Mouse (Mus musculus) embryonic facial prominence, embryonic 13.5 days (tissue): ENCODE results near the gene Morf4l1. TPM values are rescaled to one million over a fixed set of nuclear protein-coding genes. Genes with fewer than 3 reads are reported as not detected.
"Not testable (repeated sequence)": the region's sequence is repeated elsewhere in the genome, so short reads cannot be mapped to it uniquely, and the experiment has no call there.

Source experiments
- ATAC-seq: fragments of 200-750 bp; cut with Nextera tagmentation; 2 replicates; pipeline ENCODE4 v1.8.0; 2017; ENCODE audit warnings: low read depth; ENCODE audit not compliant: insufficient number of reproducible peaks, insufficient read depth, low FRiP score, low TSS enrichment
- H3K27ac ChIP-seq: fragments of 300-500 bp; sonication (generic); 2 replicates; pipeline ENCODE4 v1.5.1; 2015; ENCODE audit warnings: moderate library complexity, mild to moderate bottlenecking, inconsistent platforms
- H3K27me3 ChIP-seq: fragments of 300-500 bp; sonication (generic); 2 replicates; pipeline ENCODE4 v1.6.1; 2015; ENCODE audit warnings: mild to moderate bottlenecking, inconsistent platforms
- H3K36me3 ChIP-seq: fragments of 300-500 bp; sonication (generic); 2 replicates; pipeline ENCODE4 v1.6.1; 2015; ENCODE audit warnings: mild to moderate bottlenecking, inconsistent platforms
- H3K4me1 ChIP-seq: fragments of 300-500 bp; sonication (generic); 2 replicates; pipeline ENCODE4 v1.6.1; 2015; ENCODE audit warnings: inconsistent platforms
- H3K4me2 ChIP-seq: fragments of 300-500 bp; sonication (generic); 2 replicates; pipeline ENCODE4 v1.6.1; 2015; ENCODE audit warnings: moderate library complexity, mild to moderate bottlenecking, inconsistent platforms
- H3K4me3 ChIP-seq: fragments of 300-500 bp; sonication (generic); 2 replicates; pipeline ENCODE4 v1.5.1; 2015; ENCODE audit warnings: mild to moderate bottlenecking, inconsistent platforms
- H3K9ac ChIP-seq: fragments of 300-500 bp; sonication (generic); 2 replicates; pipeline ENCODE4 v1.6.1; 2015; ENCODE audit warnings: mild to moderate bottlenecking, inconsistent platforms
- H3K9me3 ChIP-seq: fragments of 300-500 bp; sonication (generic); 2 replicates; pipeline ENCODE4 v1.6.1; 2016; ENCODE audit warnings: inconsistent platforms
- WGBS: fragments of 180-500 bp; shearing (Covaris S2); methylation state at CpG from one replicate; pipeline ENCODE4 v1.1.7; 2015; ENCODE audit warnings: mixed read lengths; 5-methylcytosine and 5-hydroxymethylcytosine counted together
- polyA plus RNA-seq: library from polyadenylated mRNA; unstranded; fragments of >200 nt; fragmentation: Nextera tagmentation; extraction: Ambion mirVana; gene quantifications from 2 replicates; pipeline ENCODE4 v1.2.1, GENCODE M21; 2015

Gene Morf4l1
- polyA plus RNA-seq, 1 experiment from 2014 or later = 516 TPM

GRCm38 (mm10) chr9:90056716-90057115 lies 57.9 kb downstream of the Morf4l1 start:
- 89% methylated on average over 2 of the region's 2 CpGs for WGBS
- H3K9me3 ChIP-seq = no peaks in the 10 kb centered on the region
- no peaks in the 10 kb centered on the region for H3K36me3 ChIP-seq

GRCm38 (mm10) chr9:90055911-90056310 lies 58.7 kb downstream of the Morf4l1 start:
- H3K27me3 ChIP-seq = 0 out of 2 replicates have a peak, but pooled peaks cover 6% of the 10 kb centered on the region
- H3K36me3 ChIP-seq = no peaks in the 10 kb centered on the region
- no peak overlapping the region for H3K4me3 ChIP-seq
- ATAC-seq = no peak
- no peak overlapping the region for H3K9ac ChIP-seq
- no peak overlapping the region for H3K4me2 ChIP-seq
- peaks cover 7% of the 10 kb centered on the region for H3K4me1 ChIP-seq
- WGBS = 68% methylated on average over 3 of the region's 3 CpGs
- H3K9me3 ChIP-seq = no peaks in the 10 kb centered on the region
- H3K27ac ChIP-seq = no peak overlapping the region

More at GRCm38 (mm10) chr9:90056716-90057115, 57.9 kb downstream of the Morf4l1 start:
- 0 out of 2 replicates have a peak, but pooled peaks cover 6% of the 10 kb centered on the region for H3K27me3 ChIP-seq
- ATAC-seq = no peak
- H3K9ac ChIP-seq = no peak overlapping the region
- peaks cover 7% of the 10 kb centered on the region for H3K4me1 ChIP-seq
- H3K27ac ChIP-seq = no peak overlapping the region
- H3K4me2 ChIP-seq = no peak overlapping the region
- no peak overlapping the region for H3K4me3 ChIP-seq

GRCm38 (mm10) chr9:90055409-90055808 lies 59.2 kb downstream of the Morf4l1 start:
- Histone ChIP-seq H3K27ac (no peak overlapping the region), H3K4me3 (no peak overlapping the region), H3K9me3 (no peaks in the 10 kb centered on the region), H3K4me2 (peak overlapping the region; percentile 89), H3K27me3 (0 out of 2 replicates have a peak, but pooled peaks cover 6% of the 10 kb centered on the region), H3K4me1 (peaks cover 7% of the 10 kb centered on the region), H3K9ac (no peak overlapping the region), H3K36me3 (no peaks in the 10 kb centered on the region)
- WGBS = 50% methylated on average over 5 of the region's 5 CpGs
- no peak for ATAC-seq

GRCm38 (mm10) chr9:90054371-90055145 lies 60.0 kb downstream of the Morf4l1 start:
- Histone ChIP-seq H3K27me3 (0 out of 2 replicates have a peak, but pooled peaks cover 6% of the 10 kb centered on the region), H3K9ac (peak overlapping the region; percentile 71), H3K4me2 (peak overlapping the region; percentile 89), H3K9me3 (no peaks in the 10 kb centered on the region), H3K27ac (no peak overlapping the region), H3K36me3 (no peaks in the 10 kb centered on the region), H3K4me1 (peaks cover 7% of the 10 kb centered on the region), H3K4me3 (peak overlapping the region; percentile 49)
- WGBS = under 1% methylated on average over 37 of the region's 37 CpGs
- peak; percentile 57; the same call in 1 of the 2 replicates for ATAC-seq

- Histone ChIP-seq H3K9me3 (no peaks in the 10 kb centered on the region), H3K36me3 (no peaks in the 10 kb centered on the region), H3K4me3 (peak within 1 kb of the TSS; percentile 49), H3K27me3 (0 out of 2 replicates have a peak, but pooled peaks cover 6% of the 10 kb centered on the region), H3K27ac (no peak within 1 kb of the TSS), H3K9ac (peak within 1 kb of the TSS; percentile 71), H3K4me2 (peak within 1 kb of the TSS; percentile 89), H3K4me1 (peaks cover 7% of the 10 kb centered on the region)
- 72% methylated on average over 2 of the region's 2 CpGs for WGBS
- ATAC-seq = no peak
Measured at GRCm38 (mm10) chr9:90053852-90054251, 60.7 kb downstream of the Morf4l1 start, which contains the start of gene Ctsh. Gene Ctsh (plus strand): TSS chr9:90054152.

GRCm38 (mm10) chr9:90047937-90048627 lies 66.5 kb downstream of the Morf4l1 start:
- ATAC-seq = no peak
- H3K27ac ChIP-seq = no peak overlapping the region
- no peak overlapping the region for H3K9ac ChIP-seq
- H3K27me3 ChIP-seq = no peaks in the 10 kb centered on the region
- H3K4me1 ChIP-seq = no peaks in the 10 kb centered on the region
- H3K4me3 ChIP-seq = no peak overlapping the region
- no peaks in the 10 kb centered on the region for H3K36me3 ChIP-seq
- 67% methylated on average over 5 of the region's 5 CpGs for WGBS
- no peak overlapping the region for H3K4me2 ChIP-seq
- H3K9me3 ChIP-seq = 0 out of 2 replicates have a peak, but pooled peaks cover 2% of the 10 kb centered on the region

GRCm38 (mm10) chr9:90045191-90045590 lies 69.4 kb downstream of the Morf4l1 start:
- WGBS = 89% methylated on average over 7 of the region's 7 CpGs
- H3K27ac ChIP-seq = no peak overlapping the region
- no peak for ATAC-seq

GRCm38 (mm10) chr9:90042906-90043305 lies 71.7 kb downstream of the Morf4l1 start:
- not testable (repeated sequence) for H3K36me3 ChIP-seq, H3K27ac ChIP-seq, H3K4me3 ChIP-seq, H3K9me3 ChIP-seq, H3K4me1 ChIP-seq, H3K4me2 ChIP-seq, H3K9ac ChIP-seq, H3K27me3 ChIP-seq, ATAC-seq
- WGBS = 90% methylated on average over 8 of the region's 8 CpGs

More at GRCm38 (mm10) chr9:90045191-90045590, 69.4 kb downstream of the Morf4l1 start:
- Histone ChIP-seq H3K4me3 (no peak overlapping the region), H3K27me3 (no peaks in the 10 kb centered on the region), H3K4me2 (no peak overlapping the region), H3K36me3 (no peaks in the 10 kb centered on the region), H3K4me1 (no peaks in the 10 kb centered on the region), H3K9me3 (0 out of 2 replicates have a peak, but pooled peaks cover 2% of the 10 kb centered on the region), H3K9ac (no peak overlapping the region)

Other genes starting within 250 kb of the Morf4l1 start
- 0.63 and 0.80 TPM in 2 replicates for gene Rasgrf1, start 204.9 kb downstream of the Morf4l1 start, polyA plus RNA-seq
- gene Ctsh, start 60.6 kb downstream of the Morf4l1 start, polyA plus RNA-seq = 16.4 and 18.9 TPM in 2 replicates
- 20.0 and 21.5 TPM in 2 replicates for gene Adamts7, start 48.3 kb upstream of the Morf4l1 start, polyA plus RNA-seq
- gene Tbc1d2b, start 156.0 kb upstream of the Morf4l1 start, polyA plus RNA-seq = 17.3 and 20.8 TPM in 2 replicates